13 mouse cellular contexts compared by ENCODE assay signal in the genomic region with DNA sequence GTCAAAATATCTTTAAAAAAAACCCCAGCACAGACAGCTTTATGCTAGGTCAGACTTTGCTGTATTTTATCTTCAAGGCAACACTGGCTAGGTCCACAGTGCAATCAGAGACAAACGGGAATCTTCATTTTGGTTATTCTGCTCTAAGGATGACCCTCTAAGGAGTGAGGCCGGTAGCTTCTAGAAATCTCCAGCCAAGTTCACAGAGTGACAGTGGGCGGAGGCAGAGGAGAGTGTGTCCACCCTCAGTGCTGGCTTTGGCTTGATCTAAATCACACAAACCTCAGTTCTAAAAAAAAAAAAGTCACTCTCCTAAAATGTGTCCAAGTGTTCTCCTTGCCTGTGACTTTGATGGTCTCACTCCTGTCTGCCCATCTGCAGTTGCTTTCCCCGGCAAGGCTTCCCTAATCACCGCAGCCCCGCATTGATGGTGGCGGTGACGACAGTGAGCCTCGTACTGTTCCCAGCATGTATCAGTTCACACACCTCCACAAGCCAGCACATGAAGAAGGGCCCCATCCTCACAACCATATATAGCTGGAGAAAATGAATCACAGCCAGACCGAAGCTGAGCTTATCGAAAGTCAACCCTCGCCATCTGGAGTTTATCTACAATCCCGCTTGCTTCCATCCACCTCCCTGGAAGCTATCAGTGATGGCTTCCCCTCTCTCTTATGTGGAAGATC. TPM values are rescaled to one million over a fixed set of nuclear protein-coding genes. Genes with fewer than 3 reads are reported as not detected.
DNase-seq lines count a peak whose midpoint lies in the region; ATAC-seq lines count a peak whose summit lies in the region.
"Had no signal": no experiment of that assay in that cellular context is flagged by ENCODE, and none has a peak within 500 bp of the region (broad histone marks: within the 10 kb centered on the region; RNA-seq: fewer than 3 reads in every experiment).

No protein-coding gene starts in this region.

- 0 out of 2 replicates have a peak, but pooled peaks have one; percentile 32 for ATAC-seq in heart, embryonic 15.5 days (replicated peaks; ENCODE audit: insufficient number of reproducible peaks, insufficient read depth, low FRiP score, low read depth)
- no peak for ATAC-seq in kidney, embryonic 16.5 days (ENCODE audit: low FRiP score, low TSS enrichment)

- H3K27me3 ChIP-seq in heart, embryonic 15.5 days, result no peaks in the 10 kb centered on the region
- H3K27me3 ChIP-seq in kidney, embryonic 16.5 days (ENCODE audit: insufficient read depth, low read length), result no peaks in the 10 kb centered on the region
- H3K27me3 ChIP-seq: kidney, embryonic 15.5 days; limb, embryonic 15.5 days; neural tube, embryonic 15.5 days had no signal

- H3K36me3 ChIP-seq in heart, embryonic 15.5 days, result no peaks in the 10 kb centered on the region
- H3K36me3 ChIP-seq in kidney, embryonic 16.5 days (ENCODE audit: insufficient read depth, low read length), result no peaks in the 10 kb centered on the region
- H3K36me3 ChIP-seq: kidney, embryonic 15.5 days had no signal

- H3K9ac ChIP-seq in heart, embryonic 15.5 days, result no peak overlapping the region
- H3K9ac ChIP-seq in kidney, embryonic 16.5 days (replicated peaks; ENCODE audit: low read length), result no peak overlapping the region
- H3K9ac ChIP-seq: kidney, embryonic 15.5 days; limb, embryonic 15.5 days; lung, embryonic 14.5 days; neural tube, embryonic 15.5 days had no signal

- H3K4me2 ChIP-seq in heart, embryonic 15.5 days, result peak overlapping the region; percentile 39
- no peak overlapping the region for H3K4me2 ChIP-seq in kidney, embryonic 16.5 days (replicated peaks; ENCODE audit: low read depth, low read length)
- H3K4me2 ChIP-seq: kidney, embryonic 15.5 days; limb, embryonic 15.5 days; lung, embryonic 14.5 days; neural tube, embryonic 15.5 days had no signal

- no peak for DNase-seq in heart, postnatal 36 days
- DNase-seq in right cerebral cortex, adult 2 months (ENCODE audit: low spot score in 2 of 2), result peak; percentile 58 to 65
- no peak for DNase-seq in right cerebral cortex, postnatal 4 days
- peak; percentile 43 to 53 for DNase-seq in left cerebral cortex, postnatal 14 days (ENCODE audit: low spot score in 2 of 2)
- no peak for DNase-seq in gastrocnemius, postnatal 14 days
- DNase-seq: cerebellum, adult 9-11 months; lung, embryonic 14.5 days; thymus, postnatal 14 days had no signal

- peaks cover 42% of the 10 kb centered on the region for H3K4me1 ChIP-seq in heart, embryonic 15.5 days (replicated peaks)
- H3K4me1 ChIP-seq in kidney, embryonic 16.5 days (ENCODE audit: insufficient read depth, low read length), result no peaks in the 10 kb centered on the region
- H3K4me1 ChIP-seq: neural tube, embryonic 15.5 days had no signal

- H3K27ac ChIP-seq in heart, embryonic 15.5 days, result peak overlapping the region; percentile 34
- no peak overlapping the region for H3K27ac ChIP-seq in kidney, embryonic 16.5 days (ENCODE audit: low read length)
- H3K27ac ChIP-seq: kidney, embryonic 15.5 days; neural tube, embryonic 15.5 days had no signal

- no peak overlapping the region for H3K4me3 ChIP-seq in heart, embryonic 15.5 days
- no peak overlapping the region for H3K4me3 ChIP-seq in kidney, embryonic 16.5 days (ENCODE audit: low read length)
- H3K4me3 ChIP-seq: kidney, embryonic 15.5 days; limb, embryonic 15.5 days; neural tube, embryonic 15.5 days had no signal

- H3K9me3 ChIP-seq in heart, embryonic 15.5 days (replicated peaks), result no peaks in the 10 kb centered on the region
- no peaks in the 10 kb centered on the region for H3K9me3 ChIP-seq in kidney, embryonic 16.5 days (ENCODE audit: low read length)
- H3K9me3 ChIP-seq: kidney, embryonic 15.5 days; limb, embryonic 15.5 days; neural tube, embryonic 15.5 days had no signal

- intact Hi-C loops in heart, postnatal 36 days (cut with DNase I), result no loop called here
- intact Hi-C loops in left cerebral cortex, postnatal 14 days (cut with DNase I), result no loop called here
- intact Hi-C loops in gastrocnemius, postnatal 14 days (cut with DNase I; ENCODE audit: low total_unique reads), result no loop called here

- WGBS in heart, embryonic 15.5 days, result 36% methylated on average over 13 of the region's 13 CpGs
- WGBS in kidney, embryonic 16.5 days, result 80% methylated on average over 13 of the region's 13 CpGs

RNA-seq across cellular contexts. Expression of a gene that starts 33.0 kb away (rescaled TPM):
- polyA plus RNA-seq in heart, embryonic 15.5 days (2015; fragmentation: Nextera tagmentation; extraction: Ambion mirVana), result 41.2 and 47.9 TPM in 2 replicates
- 10 to 100 TPM; 34.0 to 39.3 TPM for total RNA-seq in heart, postnatal 36 days (2021)
- 10 to 100 TPM; 35.4 to 39.6 TPM for total RNA-seq in left cerebral cortex, postnatal 14 days (2021)
- polyA plus RNA-seq in kidney, embryonic 16.5 days (2015; fragmentation: Nextera tagmentation; extraction: Ambion mirVana), result 70.0 and 70.5 TPM in 2 replicates
- total RNA-seq in gastrocnemius, postnatal 14 days (2021), result 10 to 100 TPM; 23.1 to 26.1 TPM

RNA-seq across cellular contexts. Expression of a gene that starts 47.8 kb away (rescaled TPM):
- 1.7 and 2.5 TPM in 2 replicates for polyA plus RNA-seq in heart, embryonic 15.5 days (2015; fragmentation: Nextera tagmentation; extraction: Ambion mirVana)
- total RNA-seq in heart, postnatal 36 days (2021), result under 1 TPM; 0.14 to 0.33 TPM
- total RNA-seq in left cerebral cortex, postnatal 14 days (2021), result 10 to 100 TPM in 1 of 2 experiments, 1 to 10 TPM in 1; 9.3 to 19.0 TPM
- 5.9 and 6.1 TPM in 2 replicates for polyA plus RNA-seq in kidney, embryonic 16.5 days (2015; fragmentation: Nextera tagmentation; extraction: Ambion mirVana)
- under 1 TPM; 0.07 to 0.14 TPM for total RNA-seq in gastrocnemius, postnatal 14 days (2021)

RNA-seq across cellular contexts. Expression of a gene that starts 59.1 kb away (rescaled TPM):
- 11.0 and 16.0 TPM in 2 replicates for polyA plus RNA-seq in heart, embryonic 15.5 days (2015; fragmentation: Nextera tagmentation; extraction: Ambion mirVana)
- total RNA-seq in heart, postnatal 36 days (2021), result 1 to 10 TPM; 1.7 to 1.8 TPM
- 10 to 100 TPM; 25.1 to 25.8 TPM for total RNA-seq in left cerebral cortex, postnatal 14 days (2021)
- 2.6 and 3.1 TPM in 2 replicates for polyA plus RNA-seq in kidney, embryonic 16.5 days (2015; fragmentation: Nextera tagmentation; extraction: Ambion mirVana)
- 1 to 10 TPM; 1.8 TPM for total RNA-seq in gastrocnemius, postnatal 14 days (2021)

Comparison
In these comparisons a context has a peak if more than half of its experiments do, and no peak if none do; other contexts are left out.
1. DNase-seq: peak in right cerebral cortex, adult 2 months (2 of 2) and left cerebral cortex, postnatal 14 days (2 of 2); none in heart, postnatal 36 days (0 of 2), right cerebral cortex, postnatal 4 days (single experiment) and gastrocnemius, postnatal 14 days (single experiment).
2. RNA of a gene that starts 47.8 kb away (total RNA-seq): 9.3 to 19.0 TPM in left cerebral cortex, postnatal 14 days; 0.14 to 0.33 TPM in heart, postnatal 36 days and 0.07 to 0.14 TPM in gastrocnemius, postnatal 14 days; every median in the first group is over 4 times any median in the second.
3. RNA of a gene that starts 59.1 kb away (total RNA-seq): 25.1 to 25.8 TPM in left cerebral cortex, postnatal 14 days; 1.7 to 1.8 TPM in heart, postnatal 36 days and 1.8 TPM in gastrocnemius, postnatal 14 days; every median in the first group is over 4 times any median in the second.